Mouse (Mus musculus): Measurements from ENCODE around the gene Akt1.

Akt1 gene

GRCm38 (mm10) chr12:112674132-112675011, at the start of gene Akt1:
Akt1 (minus strand) TSS chr12:112674884.
- peak; percentile 42 to 49 for DNase-seq (ENCODE audit: low spot score in 2 of 2)

DNA sequence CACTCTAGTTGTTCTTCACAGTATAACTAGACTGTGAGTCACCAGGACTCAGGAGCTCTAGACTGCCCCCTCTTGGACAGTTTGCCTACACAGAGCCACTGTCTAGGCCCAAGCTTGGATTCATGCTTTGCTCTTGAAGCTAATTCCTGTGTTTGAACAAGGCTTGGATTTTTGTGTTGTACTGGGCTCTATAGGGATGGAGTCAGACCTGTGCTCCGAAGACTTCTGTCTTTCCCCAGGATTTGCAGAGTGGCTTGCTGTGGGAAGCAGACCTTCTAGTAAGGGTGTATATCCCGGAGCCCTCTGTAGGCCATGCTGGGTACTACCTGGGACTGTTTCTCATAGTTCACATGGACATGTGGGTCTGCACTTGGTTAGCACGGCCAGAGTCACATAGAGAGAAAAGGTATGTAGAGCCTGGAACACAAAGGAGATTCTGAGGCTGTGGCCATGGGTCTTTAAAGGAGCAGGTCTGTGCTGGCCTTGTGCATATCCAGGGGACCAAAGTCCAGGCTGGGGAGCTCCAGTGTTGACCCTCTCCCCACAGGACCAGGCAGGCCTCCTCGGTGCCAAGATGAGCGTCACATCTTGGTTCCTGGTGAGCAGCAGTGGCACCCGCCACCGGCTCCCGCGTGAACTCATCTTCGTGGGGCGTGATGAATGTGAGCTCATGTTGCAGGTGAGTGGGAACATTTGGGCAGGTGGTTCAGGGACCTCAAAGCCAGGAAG, 49.6 kb upstream of the Akt1 start:
- peak in 1 of 2 experiments; percentile 63 for DNase-seq (ENCODE audit: low spot score in 2 of 2)

GRCm38 (mm10) chr12:112723445-112723844, 48.8 kb upstream of the Akt1 start:
- DNase-seq (ENCODE audit: low spot score in 2 of 2): no peak

DNA sequence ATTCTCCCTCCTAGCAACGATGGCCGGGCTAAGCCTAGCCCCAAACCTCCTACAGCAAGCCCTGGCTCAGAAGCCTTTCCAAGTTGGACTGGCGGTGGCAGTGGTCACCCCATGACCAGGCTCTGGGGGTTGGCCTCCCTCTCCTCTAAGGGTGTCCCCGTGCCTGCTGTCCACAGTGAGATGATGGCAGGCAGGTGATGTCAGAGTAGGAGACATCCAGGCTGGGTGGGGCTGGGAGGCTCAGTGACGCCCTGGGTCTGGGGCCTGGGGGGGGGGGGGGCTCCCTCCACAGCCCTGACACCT, 48.3 kb upstream of the Akt1 start:
- no peak for DNase-seq (ENCODE audit: low spot score in 2 of 2)

GRCm38 (mm10) chr12:112722240-112723027, 47.8 kb upstream of the Akt1 start:
- DNase-seq (ENCODE audit: low spot score in 2 of 2): no peak

DNA sequence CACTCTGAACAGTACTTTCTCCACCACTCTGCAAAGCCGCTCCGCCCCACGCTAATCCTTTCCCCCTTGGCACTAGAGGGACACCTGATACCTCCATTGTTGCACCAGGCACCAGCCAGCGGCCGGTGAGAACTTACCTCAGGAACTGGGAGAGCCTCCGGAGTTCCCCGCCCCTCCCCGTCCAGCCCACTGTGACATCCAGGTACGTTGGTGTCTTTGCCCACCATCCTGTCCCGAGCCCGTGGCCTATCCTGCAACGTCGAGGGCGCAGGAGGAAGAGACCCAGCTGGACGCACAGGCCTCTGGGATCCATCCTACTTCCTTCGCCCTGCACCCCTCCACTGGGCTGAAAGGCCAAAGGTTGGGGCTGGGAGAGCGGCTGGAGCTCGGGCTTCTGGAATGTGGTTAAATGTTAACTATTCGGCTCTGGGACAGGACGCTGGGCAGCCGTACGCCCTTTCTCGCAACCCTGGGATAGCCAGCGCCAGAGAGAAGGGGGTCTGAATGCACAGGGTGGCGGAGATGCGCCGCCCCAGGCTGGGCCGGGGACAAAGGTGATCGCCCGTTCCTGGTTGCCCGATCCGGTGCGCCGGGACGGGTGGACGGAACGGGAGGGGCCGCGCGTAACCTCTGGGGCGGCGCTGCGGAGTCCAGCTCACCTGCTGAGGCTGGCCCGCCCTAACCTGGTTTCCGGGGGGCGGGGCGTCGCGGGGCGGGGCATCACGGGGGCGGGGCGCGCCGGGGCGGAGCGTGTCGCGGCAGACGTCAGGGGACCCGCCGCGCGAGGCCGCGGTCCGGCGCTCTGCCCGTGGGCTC, 46.9 kb upstream of the Akt1 start:
- no peak for DNase-seq (ENCODE audit: low spot score in 2 of 2)

GRCm38 (mm10) chr12:112720890-112721423, 46.3 kb upstream of the Akt1 start:
- DNase-seq (ENCODE audit: low spot score in 2 of 2): no peak

GRCm38 (mm10) chr12:112720216-112720615, 45.5 kb upstream of the Akt1 start, which contains the start of gene Cep170b:
Cep170b (plus strand) TSS chr12:112720455.
- no peak for DNase-seq (ENCODE audit: low spot score in 2 of 2)

DNA sequence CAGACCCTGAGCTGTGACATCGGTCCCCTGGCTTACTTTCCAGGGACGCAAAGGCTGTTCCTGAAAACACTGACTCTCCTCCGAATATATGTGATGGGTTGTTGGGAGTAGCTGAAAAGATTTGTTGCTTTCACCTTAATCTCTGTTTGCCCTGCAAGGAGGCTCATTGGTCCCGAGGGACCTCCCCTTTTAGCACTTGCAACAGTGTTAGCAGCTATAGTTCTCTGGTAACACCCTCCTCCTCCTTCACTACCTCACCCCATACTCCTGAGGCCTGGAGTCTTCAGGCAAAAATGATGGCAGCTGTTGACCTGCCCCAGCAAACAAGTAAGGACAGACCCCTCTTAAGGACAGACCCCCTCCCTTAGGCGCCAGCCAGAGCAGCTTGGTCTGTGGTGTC, 44.3 kb upstream of the Akt1 start:
- DNase-seq (ENCODE audit: low spot score in 2 of 2): no peak

GRCm38 (mm10) chr12:112717140-112717539, 42.5 kb upstream of the Akt1 start:
- DNase-seq (ENCODE audit: low spot score in 2 of 2): no peak

DNA sequence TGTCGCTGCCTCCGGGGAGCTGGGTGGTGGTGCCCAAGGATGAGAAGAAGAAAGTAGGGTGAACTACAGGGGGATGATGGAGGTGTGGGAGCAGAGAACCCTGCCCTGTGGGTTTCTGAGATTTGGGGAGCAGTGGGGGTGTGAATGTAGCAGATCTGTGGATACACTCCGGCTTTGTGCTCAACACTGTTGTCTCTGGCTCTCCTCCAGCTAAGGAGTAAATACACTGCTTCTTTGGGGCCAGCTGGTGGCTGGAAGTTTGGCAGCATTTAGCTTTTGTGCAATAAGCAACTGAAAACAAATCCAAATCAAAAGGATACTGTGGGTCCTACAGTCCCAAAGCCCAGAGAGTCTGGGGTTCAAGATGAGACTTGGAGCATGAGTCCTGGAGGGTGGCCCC, 39.3 kb upstream of the Akt1 start:
- DNase-seq (ENCODE audit: low spot score in 2 of 2): no peak

- no peak for DNase-seq (ENCODE audit: low spot score in 2 of 2)
Measured at GRCm38 (mm10) chr12:112707573-112707869, 32.8 kb upstream of the Akt1 start.

- peak; percentile 55 to 86 for DNase-seq (ENCODE audit: low spot score in 2 of 2)
Measured at GRCm38 (mm10) chr12:112706704-112707572, 32.3 kb upstream of the Akt1 start.

DNA sequence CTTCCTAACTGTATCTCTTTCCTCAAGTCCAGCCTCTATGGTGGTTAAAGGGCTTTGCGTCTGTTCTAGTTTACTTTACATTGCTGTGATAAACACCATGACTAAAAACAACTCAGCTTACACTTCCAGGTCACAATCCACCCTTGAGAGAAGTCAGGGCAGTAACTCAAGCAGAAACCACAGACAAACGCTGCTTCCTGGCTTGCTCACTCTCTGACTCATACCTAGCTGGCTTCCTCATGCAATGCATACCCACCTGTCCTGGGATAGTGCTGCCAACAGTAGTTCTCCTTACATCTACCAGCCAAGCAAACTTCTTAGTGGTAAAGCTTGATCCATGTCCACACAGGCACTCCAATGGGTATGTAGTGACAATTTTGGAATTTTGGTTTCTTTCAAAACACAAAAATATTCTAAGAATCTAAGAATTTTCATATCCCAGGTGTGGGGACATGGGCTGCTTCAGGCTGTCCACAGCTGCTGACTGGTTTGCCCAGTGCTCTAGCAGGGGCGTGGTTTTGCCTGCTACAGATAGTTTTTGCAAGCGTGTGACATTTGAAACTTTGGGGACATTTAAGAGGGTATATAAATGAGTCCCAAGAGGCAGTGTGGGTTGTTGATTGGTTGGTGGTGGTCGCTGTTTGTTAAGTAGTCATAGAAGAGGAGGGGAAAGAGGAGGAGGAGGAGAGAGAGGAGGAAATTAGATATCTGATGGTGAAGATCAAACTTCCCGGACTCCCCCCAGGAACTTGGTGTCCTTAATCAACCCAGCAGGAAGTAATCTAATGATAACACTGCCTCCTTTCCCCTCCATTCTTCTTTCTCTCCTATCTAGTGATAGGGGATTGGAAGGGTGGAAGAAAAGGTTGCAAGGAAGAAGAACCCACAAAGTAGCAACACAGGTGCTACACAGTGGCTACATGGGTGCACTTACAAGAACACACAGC, 28.0 kb upstream of the Akt1 start:
- DNase-seq (ENCODE audit: low spot score in 2 of 2): no peak

DNA sequence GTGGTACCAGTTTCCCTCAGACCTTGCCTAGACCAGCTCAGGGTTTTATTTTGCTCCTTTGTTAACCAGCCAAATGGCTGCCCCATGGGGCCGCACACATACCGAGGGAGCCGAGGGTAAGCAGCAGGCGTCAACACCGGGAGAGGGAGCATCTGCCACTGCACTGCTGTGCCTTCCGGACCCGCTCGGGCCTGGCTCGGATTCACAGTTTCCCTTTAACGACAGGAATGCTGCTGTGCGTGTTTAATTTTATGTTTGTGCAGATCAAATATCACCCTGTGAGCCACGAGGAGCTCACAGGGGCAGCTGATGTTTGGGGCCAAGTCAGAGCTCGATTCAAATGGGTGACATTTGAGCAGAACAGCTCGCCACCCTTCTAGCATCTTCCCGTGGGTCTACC, 25.8 kb upstream of the Akt1 start:
- no peak for DNase-seq (ENCODE audit: low spot score in 2 of 2)

- DNase-seq (ENCODE audit: low spot score in 2 of 2): no peak
Measured at GRCm38 (mm10) chr12:112696806-112697425, 22.2 kb upstream of the Akt1 start.

GRCm38 (mm10) chr12:112694127-112694475, 19.4 kb upstream of the Akt1 start:
- DNase-seq (ENCODE audit: low spot score in 2 of 2): no peak

- peak; percentile 90 to 94 for DNase-seq (ENCODE audit: low spot score in 2 of 2)
Measured at GRCm38 (mm10) chr12:112693185-112694126, 18.8 kb upstream of the Akt1 start.

Measured in frontal cortex, postnatal 10 days (tissue).